In genomic region chr10:121418835-121419234, GRCm38 (mm10) we compare ENCODE assay signal across 28 mouse cellular contexts. TPM values are rescaled to one million over a fixed set of nuclear protein-coding genes. Genes with fewer than 3 reads are reported as not detected.
DNase-seq lines count a peak whose midpoint lies in the region; ATAC-seq and TF ChIP-seq lines count a peak whose summit lies in the region.
"Had no signal": no experiment of that assay in that cellular context is flagged by ENCODE, and none has a peak within 500 bp of the region (broad histone marks: within the 10 kb centered on the region; RNA-seq: fewer than 3 reads in every experiment).

No protein-coding gene starts in this region.

- H3K36me3 ChIP-seq in heart, adult 2 months (ENCODE audit: control insufficient read depth, insufficient read depth, low read length) = peaks cover 5% of the 10 kb centered on the region
- H3K36me3 ChIP-seq in heart, embryonic 12.5 days = peaks cover 31% of the 10 kb centered on the region
- peaks cover 7% of the 10 kb centered on the region; the same call in 1 of the 2 replicates for H3K36me3 ChIP-seq in midbrain, embryonic 10.5 days
- no peaks in the 10 kb centered on the region for H3K36me3 ChIP-seq in midbrain, embryonic 14.5 days (ENCODE audit: control insufficient read depth, insufficient read depth, low read length)
- H3K36me3 ChIP-seq in E14TG2a.4 (ENCODE audit: insufficient read depth, low read length) = peaks cover 49% of the 10 kb centered on the region
- H3K36me3 ChIP-seq in embryonic facial prominence, embryonic 10.5 days (replicated peaks) = peaks cover 30% of the 10 kb centered on the region
- H3K36me3 ChIP-seq: forebrain, embryonic 12.5 days; forebrain, embryonic 15.5 days had no signal

- no peaks in the 10 kb centered on the region for H3K9me3 ChIP-seq in heart, embryonic 12.5 days (replicated peaks)
- H3K9me3 ChIP-seq in midbrain, embryonic 10.5 days (replicated peaks) = no peaks in the 10 kb centered on the region
- H3K9me3 ChIP-seq in midbrain, embryonic 14.5 days (ENCODE audit: control insufficient read depth, low read length) = no peaks in the 10 kb centered on the region
- H3K9me3 ChIP-seq in E14TG2a.4 (ENCODE audit: low read length) = no peaks in the 10 kb centered on the region
- H3K9me3 ChIP-seq in embryonic facial prominence, embryonic 10.5 days = no peaks in the 10 kb centered on the region
- H3K9me3 ChIP-seq: embryonic facial prominence, embryonic 13.5 days; forebrain, embryonic 12.5 days; forebrain, embryonic 15.5 days; heart, embryonic 15.5 days had no signal

- TF ChIP-seq POLR2A in heart, adult 2 months (IDR thresholded peaks at IDR 0.05; ENCODE audit: insufficient read depth, low read depth, low read length) = no peak

- 70% methylated on average over 14 of the region's 14 CpGs for WGBS in heart, adult 2 months
- WGBS in heart, embryonic 12.5 days = 81% methylated on average over 14 of the region's 14 CpGs
- 87% methylated on average over 14 of the region's 14 CpGs for WGBS in midbrain, embryonic 10.5 days
- WGBS in midbrain, embryonic 14.5 days = 77% methylated on average over 14 of the region's 14 CpGs
- 91% methylated on average over 14 of the region's 14 CpGs for WGBS in embryonic facial prominence, embryonic 10.5 days

- ATAC-seq in heart, embryonic 12.5 days (ENCODE audit: insufficient number of reproducible peaks, low FRiP score) = no peak
- no peak for ATAC-seq in midbrain, embryonic 14.5 days (ENCODE audit: low FRiP score, low TSS enrichment)
- ATAC-seq in frontal cortex, adult (ENCODE audit: low TSS enrichment) = no peak
- ATAC-seq: activated CD4-positive, CD25-positive, alpha-beta regulatory T cell, adult 4 months; CD4-positive, CD25-positive, alpha-beta regulatory T cell, adult 4 months; forebrain, embryonic 15.5 days; hindbrain, postnatal 0 days; inflammation-experienced regulatory T-cells, adult 6 months had no signal

- DNase-seq in heart, adult 2 months = no peak
- DNase-seq in midbrain, embryonic 10.5 days (ENCODE audit: low spot score) = no peak
- no peak for DNase-seq in midbrain, embryonic 14.5 days
- no peak for DNase-seq in embryonic facial prominence, embryonic 10.5 days (ENCODE audit: low spot score)
- DNase-seq in layer of hippocampus, adult 9-10 months (ENCODE audit: low spot score) = no peak
- DNase-seq: adrenal gland, adult 8-10 months; adrenal gland, postnatal 25 days; cerebellum, adult 11-12 months; cerebellum, adult 8-10 months; cerebellum, postnatal 25 days; gastrocnemius, postnatal 25 days; heart, adult 18-20 months; heart, postnatal 10 days; heart, postnatal 4 days had no signal

- no peak for TF ChIP-seq CTCF in heart, adult 2 months (IDR thresholded peaks at IDR 0.05)
- TF ChIP-seq CTCF in E14TG2a.4 (conservative IDR thresholded peaks at IDR 0.05; ENCODE audit: low read length) = no peak

- peak overlapping the region; percentile 20 for H3K27ac ChIP-seq in heart, adult 2 months
- no peak overlapping the region for H3K27ac ChIP-seq in heart, embryonic 12.5 days (ENCODE audit: poor library complexity, severe bottlenecking)
- H3K27ac ChIP-seq in midbrain, embryonic 10.5 days (replicated peaks) = peak overlapping the region; percentile 19; the same call in 1 of the 2 replicates
- H3K27ac ChIP-seq in midbrain, embryonic 14.5 days (replicated peaks; ENCODE audit: low read depth, low read length) = no peak overlapping the region
- peak overlapping the region; percentile 48 for H3K27ac ChIP-seq in embryonic facial prominence, embryonic 10.5 days (replicated peaks)
- H3K27ac ChIP-seq: forebrain, embryonic 12.5 days; forebrain, embryonic 15.5 days; heart, embryonic 15.5 days; hindbrain, embryonic 14.5 days; hindbrain, postnatal 0 days had no signal

- H3K79me2 ChIP-seq in heart, adult 2 months (replicated peaks; ENCODE audit: control insufficient read depth, insufficient read depth, low read length) = peaks cover 2% of the 10 kb centered on the region; the same call in 1 of the 2 replicates

- no peaks in the 10 kb centered on the region for H3K27me3 ChIP-seq in heart, adult 2 months (ENCODE audit: control insufficient read depth, insufficient read depth, low read length)
- no peaks in the 10 kb centered on the region for H3K27me3 ChIP-seq in heart, embryonic 12.5 days (replicated peaks)
- H3K27me3 ChIP-seq in midbrain, embryonic 10.5 days (ENCODE audit: low read depth, poor library complexity, severe bottlenecking) = no peaks in the 10 kb centered on the region
- H3K27me3 ChIP-seq in midbrain, embryonic 14.5 days (ENCODE audit: control insufficient read depth, insufficient read depth, low read length) = no peaks in the 10 kb centered on the region
- H3K27me3 ChIP-seq in E14TG2a.4 (ENCODE audit: insufficient read depth, low read length) = no peaks in the 10 kb centered on the region
- no peaks in the 10 kb centered on the region for H3K27me3 ChIP-seq in embryonic facial prominence, embryonic 10.5 days (replicated peaks; ENCODE audit: low read depth, poor library complexity, severe bottlenecking)
- H3K27me3 ChIP-seq: embryonic facial prominence, embryonic 13.5 days; forebrain, embryonic 15.5 days; heart, embryonic 15.5 days had no signal

- no peak overlapping the region for H3K4me2 ChIP-seq in heart, embryonic 12.5 days
- H3K4me2 ChIP-seq in midbrain, embryonic 14.5 days (ENCODE audit: low read length) = no peak overlapping the region
- H3K4me2 ChIP-seq: embryonic facial prominence, embryonic 13.5 days; forebrain, embryonic 12.5 days; forebrain, embryonic 15.5 days; heart, embryonic 11.5 days; heart, embryonic 15.5 days; hindbrain, embryonic 14.5 days had no signal

- no peak for TF ChIP-seq EP300 in heart, adult 2 months (IDR thresholded peaks at IDR 0.05; ENCODE audit: insufficient read depth, low read depth, low read length)

- H3K4me3 ChIP-seq in heart, adult 2 months = no peak overlapping the region
- no peak overlapping the region for H3K4me3 ChIP-seq in heart, embryonic 12.5 days
- H3K4me3 ChIP-seq in midbrain, embryonic 10.5 days = no peak overlapping the region
- no peak overlapping the region for H3K4me3 ChIP-seq in midbrain, embryonic 14.5 days (replicated peaks; ENCODE audit: low read depth, low read length)
- H3K4me3 ChIP-seq in E14TG2a.4 (replicated peaks; ENCODE audit: low read length) = 0 out of 2 replicates have a peak overlapping the region, but pooled peaks have one; percentile 23
- no peak overlapping the region for H3K4me3 ChIP-seq in embryonic facial prominence, embryonic 10.5 days
- H3K4me3 ChIP-seq: embryonic facial prominence, embryonic 13.5 days; erythroblast, embryonic 14.5 days; forebrain, embryonic 12.5 days; forebrain, embryonic 15.5 days; heart, embryonic 15.5 days had no signal

- no peak overlapping the region for H3K9ac ChIP-seq in heart, adult 2 months (ENCODE audit: low read depth, low read length)
- no peak overlapping the region for H3K9ac ChIP-seq in heart, embryonic 12.5 days
- H3K9ac ChIP-seq in midbrain, embryonic 14.5 days (replicated peaks; ENCODE audit: low read length) = no peak overlapping the region
- H3K9ac ChIP-seq: embryonic facial prominence, embryonic 13.5 days; forebrain, embryonic 12.5 days; forebrain, embryonic 15.5 days; heart, embryonic 15.5 days; hindbrain, embryonic 14.5 days had no signal

- intact Hi-C loops in heart, adult 2 months (cut with DNase I) = no loop called here

- H3K4me1 ChIP-seq in heart, adult 2 months (ENCODE audit: control insufficient read depth, insufficient read depth, low read length) = peaks cover 29% of the 10 kb centered on the region
- peaks cover 65% of the 10 kb centered on the region for H3K4me1 ChIP-seq in heart, embryonic 12.5 days (replicated peaks)
- H3K4me1 ChIP-seq in midbrain, embryonic 10.5 days = peaks cover 48% of the 10 kb centered on the region
- peaks cover 11% of the 10 kb centered on the region for H3K4me1 ChIP-seq in midbrain, embryonic 14.5 days (ENCODE audit: control insufficient read depth, insufficient read depth, low read length)
- H3K4me1 ChIP-seq in E14TG2a.4 (replicated peaks; ENCODE audit: low read depth, low read length) = peaks cover 96% of the 10 kb centered on the region
- peaks cover 61% of the 10 kb centered on the region for H3K4me1 ChIP-seq in embryonic facial prominence, embryonic 10.5 days

RNA-seq across cellular contexts. Expression of gene Gns, which starts 53.9 kb away (rescaled TPM):
- total RNA-seq in heart, adult 2 months (2021) = 10 to 100 TPM; 82.1 to 92.2 TPM
- 45.5 and 55.9 TPM in 2 replicates for polyA plus RNA-seq in heart, adult 2 months (2012; rRNA removed)
- polyA plus RNA-seq in heart, embryonic 12.5 days (2016; fragmentation: Nextera tagmentation; extraction: Ambion mirVana) = 40.2 and 40.3 TPM in 2 replicates
- 35.8 and 36.4 TPM in 2 replicates for polyA plus RNA-seq in midbrain, embryonic 10.5 days (2016; fragmentation: Nextera tagmentation; extraction: Ambion mirVana)
- 36.5 and 47.2 TPM in 2 replicates for polyA plus RNA-seq in midbrain, embryonic 14.5 days (2014; fragmentation: Nextera tagmentation; extraction: Ambion mirVana)
- polyA plus RNA-seq in embryonic facial prominence, embryonic 10.5 days (2016; fragmentation: Nextera tagmentation; extraction: Ambion mirVana) = 40.0 and 41.4 TPM in 2 replicates

RNA-seq across cellular contexts. Expression of gene Rassf3, which starts 57.3 kb away (rescaled TPM):
- total RNA-seq in heart, adult 2 months (2021) = 100 to 1,000 TPM; 134 to 135 TPM
- polyA plus RNA-seq in heart, adult 2 months (2012; rRNA removed) = 69.4 and 121 TPM in 2 replicates
- 27.0 and 28.1 TPM in 2 replicates for polyA plus RNA-seq in heart, embryonic 12.5 days (2016; fragmentation: Nextera tagmentation; extraction: Ambion mirVana)
- polyA plus RNA-seq in midbrain, embryonic 10.5 days (2016; fragmentation: Nextera tagmentation; extraction: Ambion mirVana) = 7.2 and 7.8 TPM in 2 replicates
- 2.4 and 4.5 TPM in 2 replicates for polyA plus RNA-seq in midbrain, embryonic 14.5 days (2014; fragmentation: Nextera tagmentation; extraction: Ambion mirVana)
- 15.8 and 19.4 TPM in 2 replicates for polyA plus RNA-seq in embryonic facial prominence, embryonic 10.5 days (2016; fragmentation: Nextera tagmentation; extraction: Ambion mirVana)

Comparison
In these comparisons a context has a peak if more than half of its experiments do, and no peak if none do; other contexts are left out.
1. H3K27ac ChIP-seq: peak in heart, adult 2 months (single experiment), midbrain, embryonic 10.5 days (single experiment) and embryonic facial prominence, embryonic 10.5 days (single experiment); none in heart, embryonic 12.5 days (single experiment) and midbrain, embryonic 14.5 days (single experiment).